Mouse (Mus musculus) heart, adult 2 months (tissue): ENCODE data around the gene Nfkb1.

Source experiments
- CTCF ChIP-seq: fragments of 200-600 bp; IDR thresholded peaks from 2 replicates; pipeline ENCODE4 v1.8.1; 2022; ENCODE audit warnings: antibody characterized with exemption, mild to moderate bottlenecking, moderate library complexity
- POLR2A ChIP-seq: fragments of 200-500 bp; IDR thresholded peaks from 2 replicates; pipeline ENCODE4 v1.6.1; 2011; ENCODE audit warnings: mild to moderate bottlenecking, low read depth, low read length, control low read depth; ENCODE audit not compliant: insufficient read depth

GRCm38 (mm10) chr3:135650773-135651555 is 40.4 kb downstream of the Nfkb1 start:
- TF ChIP-seq POLR2A (no peak), CTCF (no peak)
